Mouse (Mus musculus): ENCODE measurements around the gene Atg7.
A peak's percentile ranks its signal among the peaks of the same experiment; 100 is the strongest.

Atg7 gene

DNA sequence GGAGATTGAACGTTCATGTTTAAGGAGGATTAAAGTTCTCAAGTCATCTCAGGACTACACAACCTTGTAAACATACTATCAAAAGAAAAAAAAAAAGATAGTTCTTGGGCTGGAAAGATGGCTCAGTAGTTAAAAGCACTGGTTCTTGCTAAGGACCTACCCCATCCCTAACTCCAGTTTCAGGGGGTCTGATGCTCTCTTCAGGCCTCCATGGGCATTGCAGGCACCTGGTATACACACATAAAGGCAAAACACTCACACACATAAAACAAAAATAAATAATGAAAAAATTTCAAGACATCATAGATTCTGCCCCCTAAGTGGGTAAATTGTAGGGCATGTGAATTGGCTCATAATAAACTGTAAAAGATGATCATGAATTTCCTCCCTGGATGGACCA is 42.5 kb downstream of the Atg7 start:
- no peak for DNase-seq (ENCODE audit: low read depth)

- DNase-seq (ENCODE audit: low read depth), result no peak
These were observed 44.1 kb downstream of the Atg7 start for GRCm38 (mm10) chr6:114687035-114687434.

- DNase-seq (ENCODE audit: low read depth), result no peak
These were observed 47.8 kb downstream of the Atg7 start for GRCm38 (mm10) chr6:114690661-114691060.

DNA sequence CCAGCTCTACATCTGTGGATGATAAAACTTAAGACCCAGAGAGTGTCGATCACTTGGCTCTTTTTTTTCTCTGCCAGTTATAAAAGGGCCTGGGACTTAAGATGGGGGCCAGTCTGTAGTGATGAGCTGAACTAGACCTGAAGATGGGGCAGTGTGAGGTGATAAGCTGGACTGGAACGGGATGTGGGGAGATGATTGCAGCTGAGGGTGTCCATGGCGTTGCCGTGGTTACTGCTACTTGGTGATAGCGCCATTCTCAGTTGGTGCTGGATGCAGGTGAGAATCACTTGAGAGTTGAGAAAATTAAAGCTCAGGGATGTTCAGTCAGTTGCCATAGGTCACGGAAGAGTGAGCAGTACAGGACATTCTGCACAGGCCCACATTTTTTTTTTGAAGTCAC is 48.6 kb downstream of the Atg7 start:
- no peak for DNase-seq (ENCODE audit: low read depth)

GRCm38 (mm10) chr6:114692691-114693090 is 49.8 kb downstream of the Atg7 start:
- no peak for DNase-seq (ENCODE audit: low read depth)

- peak; percentile 84 for DNase-seq (ENCODE audit: low read depth)
These were observed 55.0 kb downstream of the Atg7 start for GRCm38 (mm10) chr6:114697646-114698490.

DNA sequence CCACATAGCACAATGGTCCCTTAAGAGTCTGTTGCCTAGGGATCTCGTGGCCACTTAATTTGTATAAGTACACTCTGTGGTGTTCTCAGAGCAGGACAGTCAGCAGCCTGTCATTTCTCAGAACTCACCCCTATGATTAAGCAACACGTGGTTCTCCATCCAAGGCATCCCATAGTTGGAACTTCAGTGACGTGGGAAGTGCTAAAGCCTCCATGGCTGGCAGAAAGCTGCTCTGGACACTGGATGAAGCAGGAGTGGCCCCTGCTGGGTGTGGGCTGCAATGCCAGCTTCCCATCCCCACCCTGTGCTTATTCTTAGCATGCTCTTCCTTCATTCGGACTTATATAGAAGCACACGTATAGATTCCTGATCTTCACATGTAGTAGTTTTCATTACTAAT is 55.7 kb downstream of the Atg7 start:
- DNase-seq (ENCODE audit: low read depth), result no peak

DNA sequence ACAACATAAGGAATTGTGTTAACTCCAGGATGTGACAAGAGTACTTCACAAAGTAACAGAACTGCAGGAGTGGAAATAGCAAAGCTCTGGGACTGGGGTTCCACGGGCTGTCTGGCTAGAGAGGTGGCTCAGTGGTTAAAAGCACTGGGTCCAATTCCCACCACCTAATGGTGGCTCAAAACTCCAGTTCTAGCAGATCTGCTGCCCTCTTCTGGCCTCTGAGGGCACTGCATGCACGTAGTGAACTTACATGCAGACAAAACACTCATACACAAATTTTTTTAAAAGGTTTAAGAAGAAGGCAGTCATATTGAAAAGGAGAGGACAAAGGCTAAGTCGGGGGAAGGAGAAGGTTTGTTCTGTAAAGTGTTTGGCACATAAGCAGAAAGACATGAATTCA is 57.8 kb downstream of the Atg7 start:
- DNase-seq (ENCODE audit: low read depth), result peak; percentile 51

GRCm38 (mm10) chr6:114707032-114707431 is 64.1 kb downstream of the Atg7 start:
- no peak for DNase-seq (ENCODE audit: low read depth)

GRCm38 (mm10) chr6:114712242-114713050 is 69.5 kb downstream of the Atg7 start:
- no peak for DNase-seq (ENCODE audit: low read depth)

- DNase-seq (ENCODE audit: low read depth), result no peak
These were observed 70.6 kb downstream of the Atg7 start for GRCm38 (mm10) chr6:114713538-114713937.

DNA sequence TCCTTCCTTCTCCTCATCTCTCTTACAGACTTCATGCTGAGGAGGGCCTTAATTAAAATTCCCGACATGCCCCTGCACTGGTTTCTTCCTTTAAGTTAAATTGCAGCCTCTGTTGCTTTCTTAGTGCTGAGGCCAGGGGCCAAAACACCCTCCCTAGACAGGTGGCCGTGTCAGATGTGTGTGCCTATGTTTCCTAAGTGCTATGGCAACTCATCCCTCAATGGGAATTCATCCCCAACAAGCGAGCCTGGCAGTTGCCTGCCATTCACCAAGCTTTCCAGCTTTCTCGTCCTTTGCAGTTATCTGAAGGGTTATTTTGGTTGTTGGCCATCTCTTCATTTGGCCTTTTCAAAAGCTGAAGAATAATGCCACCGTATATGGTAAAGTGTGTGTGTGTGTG is 71.8 kb downstream of the Atg7 start:
- DNase-seq (ENCODE audit: low read depth), result no peak

DNA sequence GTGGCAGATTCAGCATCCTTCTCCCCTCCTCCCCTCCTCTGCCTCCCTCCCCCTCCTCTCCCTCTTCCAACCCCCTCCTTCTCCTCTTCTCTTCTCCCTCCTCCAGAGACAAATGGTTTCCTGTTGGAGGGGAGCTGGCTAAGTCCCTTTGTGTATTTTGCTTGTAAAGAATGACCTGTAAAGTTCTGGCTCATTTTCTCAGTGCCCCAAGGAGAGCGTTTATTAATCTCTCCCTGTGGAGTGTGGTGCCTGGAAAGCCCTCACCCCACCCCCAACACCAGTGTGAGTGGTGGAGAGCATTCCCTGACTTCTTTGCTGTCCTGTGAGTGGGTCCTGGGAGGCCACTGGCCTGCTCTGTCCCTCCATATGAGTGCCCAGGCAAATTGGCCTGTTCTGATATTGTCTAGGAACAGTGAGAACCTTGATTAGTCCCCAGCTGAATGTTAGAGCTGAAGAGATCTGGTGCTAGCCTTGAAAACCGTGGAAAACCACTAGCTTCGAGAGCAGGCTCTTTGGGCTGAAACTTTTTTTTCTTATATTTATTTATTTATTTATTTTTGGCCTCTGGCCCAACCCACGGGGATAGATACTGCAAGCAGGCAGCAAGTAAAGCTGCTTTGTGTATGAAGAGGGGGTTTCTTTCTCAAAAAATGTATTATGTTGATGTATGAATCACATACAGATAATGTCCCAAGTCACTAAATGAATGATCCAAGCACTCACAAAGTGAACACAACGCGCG is 72.6 kb downstream of the Atg7 start:
- no peak for DNase-seq (ENCODE audit: low read depth)

GRCm38 (mm10) chr6:114719100-114719499 is 76.2 kb downstream of the Atg7 start:
- no peak for DNase-seq (ENCODE audit: low read depth)

DNA sequence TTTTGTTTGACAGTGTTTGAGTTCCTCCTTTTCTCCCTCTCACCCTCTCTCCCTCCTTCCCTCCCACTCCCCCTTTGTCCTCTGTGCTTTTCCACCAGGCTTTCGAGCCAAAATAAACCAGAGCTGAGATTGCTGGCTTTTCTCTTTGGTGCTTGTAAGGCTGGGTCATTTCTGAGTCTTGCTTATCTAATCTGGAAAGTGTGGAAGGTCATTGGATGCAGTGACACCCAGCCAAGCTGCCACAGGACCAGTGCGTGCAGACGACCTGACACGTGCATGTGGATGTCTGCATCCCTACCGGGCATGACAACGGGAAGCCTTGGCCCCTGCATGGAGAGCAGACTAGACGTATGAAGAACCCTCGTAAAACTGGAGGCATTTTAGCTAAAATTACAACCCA is 76.8 kb downstream of the Atg7 start:
- no peak for DNase-seq (ENCODE audit: low read depth)

DNA sequence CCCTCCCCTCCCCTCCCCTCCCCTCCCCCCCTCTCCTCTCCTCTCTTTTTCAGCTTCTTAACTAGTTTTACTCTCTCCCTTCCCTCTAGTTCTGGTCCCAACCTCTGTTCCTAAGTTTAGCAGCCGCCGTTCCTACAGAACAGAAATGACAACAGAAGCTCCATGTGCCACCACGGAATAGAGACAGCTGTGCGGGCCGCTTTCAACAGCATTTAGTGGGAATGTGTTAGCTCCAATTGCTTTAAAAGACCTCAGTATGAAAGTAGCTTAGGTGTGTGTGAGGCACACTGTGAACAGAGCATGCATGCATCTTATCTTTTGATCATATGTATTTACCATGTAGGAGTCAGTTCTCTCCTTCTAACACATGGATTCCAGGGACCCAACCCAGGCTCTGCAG is 79.1 kb downstream of the Atg7 start:
- no peak for DNase-seq (ENCODE audit: low read depth)

- peak; percentile 58 for DNase-seq (ENCODE audit: low read depth)
These were observed 81.0 kb downstream of the Atg7 start for GRCm38 (mm10) chr6:114723925-114724324.

DNA sequence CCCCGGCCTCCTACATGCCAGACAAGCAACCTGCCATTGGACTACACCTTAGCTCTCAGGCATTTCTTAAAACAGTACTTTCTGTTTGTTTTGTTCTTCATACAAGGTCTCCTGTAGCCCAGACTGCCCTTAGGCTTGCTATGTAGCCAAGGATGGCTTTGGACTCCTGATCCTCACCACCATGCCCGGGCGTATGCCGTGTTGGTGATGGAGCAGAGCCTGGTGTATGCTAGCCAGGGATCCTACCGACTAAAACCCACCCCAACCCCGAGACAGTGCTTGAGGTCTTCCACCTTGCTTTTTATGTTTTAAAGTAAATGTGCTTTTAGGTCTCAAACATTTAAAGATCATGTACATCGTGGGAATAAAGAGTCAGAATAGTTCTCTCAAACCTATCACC is 81.5 kb downstream of the Atg7 start:
- no peak for DNase-seq (ENCODE audit: low read depth)

DNA sequence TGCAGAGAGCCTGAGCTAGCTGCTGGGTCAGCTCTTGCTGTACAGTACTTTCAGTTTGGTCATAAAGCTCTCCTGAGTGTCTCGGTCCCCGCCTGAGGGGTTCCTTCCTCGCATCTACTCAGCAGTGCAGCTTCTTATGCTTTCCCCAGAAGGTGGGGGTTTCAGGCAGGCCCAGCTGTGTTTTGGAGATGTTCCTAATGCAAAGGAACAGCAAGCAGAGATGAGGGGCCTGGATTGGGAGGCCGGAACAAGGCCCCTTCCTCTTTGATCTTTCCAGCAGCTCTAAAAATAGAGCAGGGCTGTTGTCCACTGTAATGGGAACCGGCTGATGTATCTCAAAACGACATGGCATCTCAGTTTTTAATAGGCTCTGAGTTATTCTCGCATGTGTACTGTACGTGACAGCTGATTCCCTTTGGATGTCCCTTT is 82.3 kb downstream of the Atg7 start:
- no peak for DNase-seq (ENCODE audit: low read depth)

- no peak for DNase-seq (ENCODE audit: low read depth)
These were observed 83.8 kb downstream of the Atg7 start for GRCm38 (mm10) chr6:114726681-114727080.

- no peak for DNase-seq (ENCODE audit: low read depth)
These were observed 90.3 kb downstream of the Atg7 start for GRCm38 (mm10) chr6:114733156-114733555.

DNA sequence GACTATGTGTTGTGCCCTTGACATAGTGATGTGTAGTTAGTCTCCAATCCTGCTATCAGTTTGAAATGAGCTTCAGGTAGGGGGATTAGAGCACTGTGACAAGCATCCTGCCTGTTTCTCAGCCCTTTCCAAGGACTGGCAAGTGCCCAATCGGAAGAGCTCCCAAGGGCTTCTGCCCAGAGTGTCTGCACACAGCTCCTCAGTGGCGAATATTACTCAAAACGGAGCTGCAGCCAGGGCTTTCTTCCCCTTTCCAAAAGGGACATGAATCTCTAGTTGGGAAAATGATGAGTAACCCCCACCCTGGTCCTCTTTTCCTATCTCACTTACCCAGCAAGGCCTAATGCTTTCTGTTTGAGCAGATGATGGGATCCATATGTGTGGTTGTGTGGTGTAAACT is 90.8 kb downstream of the Atg7 start:
- DNase-seq (ENCODE audit: low read depth), result no peak

- DNase-seq (ENCODE audit: low read depth), result no peak
These were observed 92.2 kb downstream of the Atg7 start for GRCm38 (mm10) chr6:114735054-114735453.
